Mouse (Mus musculus): Measurements from ENCODE around the gene Rad50.

GRCm38 (mm10) chr11:53619428-53619827, 87.7 kb downstream of the Rad50 start:
- TF ChIP-seq MAX (IDR thresholded peaks at IDR 0.05; ENCODE audit: low read depth): no peak
- no peak for TF ChIP-seq REST (IDR thresholded peaks at IDR 0.05; ENCODE audit: insufficient read depth, insufficient read length)
- TF ChIP-seq SRF (IDR thresholded peaks at IDR 0.05; ENCODE audit: control insufficient read depth, insufficient read length, low read depth): no peak
- no peak for TF ChIP-seq POLR2A (IDR thresholded peaks at IDR 0.05; ENCODE audit: insufficient read length, low read depth)
- TF ChIP-seq MYOG (IDR thresholded peaks at IDR 0.05; ENCODE audit: control insufficient read depth in 1 of 3, insufficient read depth in 1 of 3, insufficient read length in 2 of 3, low read depth in 2 of 3): no peak
- no peak for TF ChIP-seq POLR2AphosphoS2 (IDR thresholded peaks at IDR 0.05; ENCODE audit: insufficient read length, low read depth)
- no peak for TF ChIP-seq MYOD1 (IDR thresholded peaks at IDR 0.05; ENCODE audit: control insufficient read depth in 1 of 3, insufficient read length in 2 of 3, low read depth in 2 of 3)
- TF ChIP-seq USF1 (IDR thresholded peaks at IDR 0.05; ENCODE audit: low read depth): no peak
- TF ChIP-seq E2F4 (IDR thresholded peaks at IDR 0.05; ENCODE audit: insufficient read depth): no peak
- no peak for TF ChIP-seq TCF12 (IDR thresholded peaks at IDR 0.05; ENCODE audit: insufficient read depth, poor library complexity, severe bottlenecking)
- no peak for TF ChIP-seq CEBPB (IDR thresholded peaks at IDR 0.05; ENCODE audit: insufficient read depth, poor library complexity, severe bottlenecking)
